Mouse (Mus musculus): Measurements from ENCODE around the gene Mars. TPM values are rescaled to one million over a fixed set of nuclear protein-coding genes. Genes with fewer than 3 reads are reported as not detected.

The Mars gene
- total and polyA plus RNA-seq, 3 experiments, result 143 to 224 (median 161) TPM

DNA sequence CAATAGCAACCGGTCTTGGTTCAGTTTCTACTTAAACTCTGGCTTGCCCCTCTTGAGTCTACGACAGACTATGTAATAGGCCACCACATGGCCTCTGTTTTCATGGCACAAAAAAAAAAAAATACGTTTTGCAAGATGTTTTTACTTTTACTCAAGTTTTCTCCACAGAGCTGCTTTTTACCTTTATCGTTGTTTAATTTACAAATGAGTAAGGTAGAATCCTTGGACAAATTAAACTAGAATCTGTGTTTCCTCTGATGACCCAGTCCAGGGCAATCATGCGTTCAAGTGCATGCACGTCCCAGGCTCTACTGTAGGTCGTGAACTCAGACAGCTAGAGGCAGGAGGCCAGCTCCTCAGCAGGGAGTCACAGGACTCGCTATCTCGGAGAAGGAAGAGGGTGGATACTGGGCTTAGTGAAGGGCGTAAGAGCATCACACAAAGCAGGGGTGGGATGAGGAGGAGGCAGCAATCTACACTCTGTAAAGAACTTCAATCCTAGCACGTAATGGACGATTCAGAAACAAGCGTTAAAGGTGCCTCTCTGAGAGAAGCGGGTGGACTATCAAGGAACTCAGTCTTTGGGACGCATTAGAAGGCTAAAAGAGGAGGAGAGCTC lies 21.9 kb downstream of the Mars start:
- H3K36me3 ChIP-seq (replicated peaks in 1 of 2; ENCODE audit: control insufficient read depth in 1 of 2, insufficient read depth in 1 of 2, low read length in 1 of 2), result peaks cover 49 to 60% of the 10 kb centered on the region in 2 experiments

DNA sequence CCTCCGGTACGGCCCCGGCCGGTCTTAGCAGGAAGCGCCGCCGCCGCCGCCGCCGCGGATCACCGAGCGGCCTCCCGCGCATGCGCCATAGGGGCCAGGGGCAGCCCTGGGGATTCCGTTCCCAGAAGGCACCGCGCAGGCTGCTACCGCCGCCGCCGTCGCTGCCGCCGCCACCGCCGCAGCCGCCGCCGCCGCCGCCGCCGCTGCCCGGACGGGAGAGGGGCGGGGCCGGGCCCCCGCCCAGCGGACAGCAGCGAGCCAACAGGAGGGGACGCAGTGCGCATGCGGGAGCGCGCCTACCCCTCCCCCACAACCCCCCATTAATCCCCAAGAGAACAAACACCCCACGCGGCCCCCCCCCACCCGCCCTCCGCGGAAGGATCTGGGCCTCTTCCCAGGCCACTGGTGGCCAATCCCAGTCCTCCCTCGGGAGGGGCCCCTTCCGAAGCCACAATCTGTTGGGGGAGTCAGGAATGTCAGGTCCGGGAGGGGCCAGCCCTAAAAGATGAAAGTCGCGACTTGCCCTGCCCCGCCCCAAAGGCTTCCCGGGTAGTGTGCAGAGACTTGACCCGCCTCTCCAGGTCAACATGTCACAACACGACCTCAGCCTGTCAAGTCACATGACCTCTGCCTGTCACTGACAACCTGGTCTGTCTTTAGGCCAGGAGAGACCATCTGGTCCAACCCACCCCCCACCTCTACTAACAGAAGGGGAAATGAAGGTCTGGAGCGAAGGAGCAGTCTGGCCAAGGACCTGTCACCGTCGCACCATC lies 22.6 kb downstream of the Mars start, which contains the start of gene Mbd6:
TSS of gene Mbd6 (minus strand) at position 219 of the 773 bp plus-strand sequence.
- H3K4me2 ChIP-seq (ENCODE audit: insufficient read depth, low read depth, poor library complexity, severe bottlenecking), result peak within 1 kb of the TSS; percentile 75
- in situ Hi-C loops (cut with MboI; ENCODE audit: low pct_ligation_motif_present, low pct_unique_long_range_greater_than_20kb, low sequenced_read_pairs), result no loop called here
- H3K4me1 ChIP-seq (ENCODE audit: control insufficient read depth in 1 of 2, insufficient read depth in 2 of 2), result peaks cover 20 to 42% of the 10 kb centered on the region in 2 experiments
- TF ChIP-seq JUN (IDR thresholded peaks at IDR 0.05; ENCODE audit: insufficient read depth, low read depth, low read length) (no peak), ZKSCAN1 (IDR thresholded peaks at IDR 0.05; ENCODE audit: borderline replicate concordance, low read depth, low read length) (no peak), IRF4 (IDR thresholded peaks at IDR 0.05; ENCODE audit: low read depth, low read length) (peak; percentile 48; the same call in 1 of the 2 replicates), USF1 (IDR thresholded peaks at IDR 0.05; ENCODE audit: low read depth, low read length) (peak; percentile 90), CHD2 (IDR thresholded peaks at IDR 0.05; ENCODE audit: low read length) (peak; percentile 81), RCOR1 (conservative IDR thresholded peaks at IDR 0.05; ENCODE audit: low read depth, low read length) (no peak), EP300 (IDR thresholded peaks at IDR 0.05; ENCODE audit: low read length) (no peak), ZNF384 (IDR thresholded peaks at IDR 0.05; ENCODE audit: low read depth, low read length) (no peak; the same call in 1 of the 2 replicates), E2F4 (IDR thresholded peaks at IDR 0.05; ENCODE audit: insufficient replicate concordance, low read depth, low read length) (no peak), PAX5 (IDR thresholded peaks at IDR 0.05; ENCODE audit: low read length) (no peak), ZC3H11A (IDR thresholded peaks at IDR 0.05; ENCODE audit: low read depth, low read length) (no peak), JUND (conservative IDR thresholded peaks at IDR 0.05; ENCODE audit: low read depth, low read length) (no peak), SIN3A (IDR thresholded peaks at IDR 0.05; ENCODE audit: low read length) (peak; percentile 98), MYC (IDR thresholded peaks at IDR 0.05; ENCODE audit: low read depth, low read length) (peak; percentile 76; the same call in 1 of the 2 replicates), MAX (IDR thresholded peaks at IDR 0.05; ENCODE audit: low read length) (no peak; the same call in 1 of the 2 replicates), MEF2A (IDR thresholded peaks at IDR 0.05; ENCODE audit: borderline replicate concordance, low read depth, low read length) (0 out of 2 replicates have a peak, but pooled peaks have one; percentile 54), TBP (conservative IDR thresholded peaks at IDR 0.05; ENCODE audit: low read depth, low read length) (0 out of 2 replicates have a peak, but pooled peaks have one; percentile 65), ELF1 (IDR thresholded peaks at IDR 0.05; ENCODE audit: low read depth, low read length) (peak; percentile 67), UBTF (IDR thresholded peaks at IDR 0.05; ENCODE audit: low read depth, low read length) (no peak), SMC3 (IDR thresholded peaks at IDR 0.05; ENCODE audit: low read depth, low read length) (no peak), RAD21 (IDR thresholded peaks at IDR 0.05; ENCODE audit: low read depth, low read length) (no peak), MAZ (IDR thresholded peaks at IDR 0.05; ENCODE audit: low read depth, low read length) (peak; percentile 96), KAT2A (IDR thresholded peaks at IDR 0.05; ENCODE audit: insufficient replicate concordance, low read length) (no peak)

More for the DNA sequence above, 21.9 kb downstream of the Mars start:
- Histone ChIP-seq H3K27ac (ENCODE audit: insufficient read depth, low read depth) (peak overlapping the region; percentile 99), H3K4me2 (ENCODE audit: insufficient read depth, low read depth, poor library complexity, severe bottlenecking) (peak overlapping the region; percentile 18), H3K9me3 (replicated peaks; ENCODE audit: low read length) (no peaks in the 10 kb centered on the region), H3K79me2 (replicated peaks; ENCODE audit: control insufficient read depth, extremely low read depth, insufficient read depth, poor library complexity, severe bottlenecking) (peaks cover 53% of the 10 kb centered on the region), H3K4me3 (replicated peaks in 1 of 3; ENCODE audit: low read depth in 2 of 3, low read length in 2 of 3, poor library complexity in 1 of 3) (peak overlapping the region; percentile 19 to 74 (median 38)), H3K4me1 (ENCODE audit: control insufficient read depth in 1 of 2, insufficient read depth in 2 of 2) (peaks cover 20 to 46% of the 10 kb centered on the region in 2 experiments), H3K27me3 (replicated peaks) (no peaks in the 10 kb centered on the region), H3K9ac (ENCODE audit: insufficient read depth, low read depth) (peak overlapping the region; percentile 41)
- peak; percentile 61 for DNase-seq (ENCODE audit: extremely low read depth)
- in situ Hi-C loops (cut with MboI; ENCODE audit: low pct_ligation_motif_present, low pct_unique_long_range_greater_than_20kb, low sequenced_read_pairs) (no loop called here), dilution Hi-C loops (cut with MboI; ENCODE audit: extremely low pct_ligation_motif_present, extremely low pct_unique_long_range_greater_than_20kb, low sequenced_read_pairs) (no loop called here)
- TF ChIP-seq ELF1 (IDR thresholded peaks at IDR 0.05; ENCODE audit: low read depth, low read length), result no peak
- TF ChIP-seq MAFK (IDR thresholded peaks at IDR 0.05; ENCODE audit: insufficient replicate concordance, low read length), result no peak
- no peak; the same call in 1 of the 2 replicates for TF ChIP-seq POLR2A (IDR thresholded peaks at IDR 0.05; ENCODE audit: low read depth, low read length)
- no peak for TF ChIP-seq UBTF (IDR thresholded peaks at IDR 0.05; ENCODE audit: low read depth, low read length)
- TF ChIP-seq POLR2AphosphoS2 (IDR thresholded peaks at IDR 0.05; ENCODE audit: low read depth, low read length), result no peak
- TF ChIP-seq USF2 (conservative IDR thresholded peaks at IDR 0.05; ENCODE audit: low read depth, low read length), result no peak
- peak; percentile 24 for TF ChIP-seq HCFC1 (IDR thresholded peaks at IDR 0.05; ENCODE audit: low read depth, low read length)
- 0 out of 2 replicates have a peak, but pooled peaks have one; percentile 11 for TF ChIP-seq MAZ (IDR thresholded peaks at IDR 0.05; ENCODE audit: low read depth, low read length)
- peak; percentile 69 for TF ChIP-seq MYC (IDR thresholded peaks at IDR 0.05; ENCODE audit: low read depth, low read length)
- peak; percentile 8; the same call in 1 of the 2 replicates for TF ChIP-seq SIN3A (IDR thresholded peaks at IDR 0.05; ENCODE audit: low read length)
- no peak; the same call in 1 of the 2 replicates for TF ChIP-seq TBP (conservative IDR thresholded peaks at IDR 0.05; ENCODE audit: low read depth, low read length)
- no peak for TF ChIP-seq ETS1 (conservative IDR thresholded peaks at IDR 0.05; ENCODE audit: low read depth, low read length)
- no peak for TF ChIP-seq ZC3H11A (IDR thresholded peaks at IDR 0.05; ENCODE audit: low read depth, low read length)
- no peak for TF ChIP-seq NELFE (IDR thresholded peaks at IDR 0.05; ENCODE audit: low read depth, low read length)
- no peak for TF ChIP-seq BHLHE40 (IDR thresholded peaks at IDR 0.05; ENCODE audit: low read depth, low read length)
- no peak for TF ChIP-seq ZKSCAN1 (IDR thresholded peaks at IDR 0.05; ENCODE audit: borderline replicate concordance, low read depth, low read length)

More for the DNA sequence above, 22.6 kb downstream of the Mars start, which contains the start of gene Mbd6:
- dilution Hi-C loops (cut with MboI; ENCODE audit: extremely low pct_ligation_motif_present, extremely low pct_unique_long_range_greater_than_20kb, low sequenced_read_pairs), result no loop called here
- Histone ChIP-seq H3K79me2 (replicated peaks; ENCODE audit: control insufficient read depth, extremely low read depth, insufficient read depth, poor library complexity, severe bottlenecking) (peaks cover 47% of the 10 kb centered on the region), H3K9ac (ENCODE audit: insufficient read depth, low read depth) (peak within 1 kb of the TSS; percentile 63), H3K36me3 (replicated peaks in 1 of 2; ENCODE audit: control insufficient read depth in 1 of 2, insufficient read depth in 1 of 2, low read length in 1 of 2) (peaks cover 50 to 60% of the 10 kb centered on the region in 2 experiments), H3K9me3 (replicated peaks; ENCODE audit: low read length) (no peaks in the 10 kb centered on the region), H3K27ac (ENCODE audit: insufficient read depth, low read depth) (peak within 1 kb of the TSS; percentile 99), H3K4me3 (replicated peaks in 1 of 3; ENCODE audit: low read depth in 2 of 3, low read length in 2 of 3, poor library complexity in 1 of 3) (peak within 1 kb of the TSS; percentile 74 to 83 (median 75)), H3K27me3 (replicated peaks) (no peaks in the 10 kb centered on the region)
- DNase-seq (ENCODE audit: extremely low read depth), result peak; percentile 94

Data from CH12.LX (cell line).